Comparison of ENCODE assay signal across 15 mouse cellular contexts in the genomic region with DNA sequence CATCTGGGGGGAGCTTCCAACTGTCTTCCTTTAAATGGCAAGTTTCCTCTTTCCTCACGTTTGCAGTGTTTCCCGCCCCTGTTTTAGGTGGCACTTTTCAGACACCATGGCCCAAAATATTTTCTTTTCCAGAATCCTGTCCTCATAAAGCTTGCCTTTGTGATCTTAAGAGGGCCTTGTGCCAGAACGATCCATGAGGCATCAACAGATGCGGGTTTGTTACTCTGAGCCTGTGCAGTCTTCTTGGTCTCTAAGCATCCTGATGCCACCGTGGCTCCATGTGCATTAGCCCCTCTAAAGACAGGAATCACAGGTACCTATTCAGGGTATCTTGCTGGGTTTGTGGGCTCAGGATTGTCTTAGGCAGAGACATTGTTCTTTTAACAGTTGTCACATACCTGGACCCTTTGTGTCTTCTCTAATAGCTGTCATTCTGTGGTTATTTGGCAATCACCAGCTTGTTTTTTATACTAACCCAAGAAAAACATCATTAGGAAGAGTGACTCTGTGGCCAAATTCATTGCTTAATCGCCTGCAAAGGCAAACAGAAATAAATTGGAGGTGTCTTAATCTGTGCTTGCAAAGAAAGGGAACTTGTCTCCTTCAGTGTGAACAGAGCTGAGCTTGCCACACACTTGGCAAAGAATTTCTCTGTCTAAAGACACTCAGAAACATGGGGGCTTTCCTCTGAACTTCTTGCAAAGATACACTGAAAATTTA.
"Had no signal": no experiment of that assay in that cellular context is flagged by ENCODE, and none has a peak within 500 bp of the region (broad histone marks: within the 10 kb centered on the region; RNA-seq: fewer than 3 reads in every experiment).

No protein-coding gene starts in this region.

- H3K27ac ChIP-seq: kidney, postnatal 0 days; layer of hippocampus, adult 2 months; limb, embryonic 12.5 days; liver, embryonic 13.5 days; midbrain, embryonic 15.5 days; neural tube, embryonic 12.5 days; stomach, postnatal 0 days had no signal

- ATAC-seq: liver, postnatal 0 days; midbrain, embryonic 15.5 days had no signal

- H3K4me2 ChIP-seq: limb, embryonic 12.5 days; liver, embryonic 13.5 days; midbrain, embryonic 11.5 days; midbrain, embryonic 15.5 days; neural tube, embryonic 12.5 days had no signal

- H3K4me1 ChIP-seq: limb, embryonic 12.5 days; liver, embryonic 13.5 days; megakaryocyte, embryonic 14.5 days; midbrain, embryonic 15.5 days; neural tube, embryonic 12.5 days had no signal

- H3K4me3 ChIP-seq: layer of hippocampus, adult 2 months; limb, embryonic 12.5 days; liver, embryonic 13.5 days; megakaryocyte, embryonic 14.5 days; midbrain, embryonic 15.5 days; neural tube, embryonic 12.5 days had no signal

- H3K9ac ChIP-seq: limb, embryonic 12.5 days; liver, embryonic 13.5 days; liver, postnatal 0 days; midbrain, embryonic 15.5 days; neural tube, embryonic 12.5 days had no signal

- H3K9me3 ChIP-seq: limb, embryonic 12.5 days; liver, embryonic 13.5 days; megakaryocyte, embryonic 14.5 days; midbrain, embryonic 15.5 days; neural tube, embryonic 12.5 days had no signal

- DNase-seq: kidney, adult 11 months; kidney, adult 9 months; kidney, postnatal 4 days; liver; liver, embryonic 13.5 days; liver, postnatal 0 days; thymus, postnatal 4 days had no signal

- H3K27me3 ChIP-seq: limb, embryonic 12.5 days; liver, embryonic 13.5 days; midbrain, embryonic 15.5 days; neural tube, embryonic 12.5 days had no signal

- H3K36me3 ChIP-seq: limb, embryonic 12.5 days; liver, embryonic 13.5 days; midbrain, embryonic 15.5 days; neural tube, embryonic 12.5 days had no signal
